Mouse (Mus musculus) MEL (cell line): ENCODE measurements around the gene Gm10644. TPM values are rescaled to one million over a fixed set of nuclear protein-coding genes. Genes with fewer than 3 reads are reported as not detected.
A peak's percentile ranks its signal among the peaks of the same experiment; 100 is the strongest.

ENCODE experiments used
- DNase-seq: peaks from one replicate; pipeline ENCODE4 v3.0.0; 2011; ENCODE audit warnings: low read depth, low spot score
- H3K27ac ChIP-seq: 2 replicates; pipeline ENCODE4 v1.5.1; 2012; ENCODE audit warnings: low read depth, mild to moderate bottlenecking, control low read depth, low read length, moderate library complexity; ENCODE audit not compliant: control insufficient read depth
- H3K27me3 ChIP-seq, 2 experiments: fragments of 150-350 bp in 1 of 2; sonication (generic) in 1 of 2; 2 replicates each; pipeline ENCODE4 v1.6.1; 2012; ENCODE audit warnings: low read length in 2 of 2, mild to moderate bottlenecking in 2 of 2, improper control_type of control experiment in 1 of 2, moderate library complexity in 1 of 2; ENCODE audit not compliant: insufficient read depth in 2 of 2, control insufficient read depth in 1 of 2
- H3K36me3 ChIP-seq, 2 experiments: 2 replicates each; pipeline ENCODE4 v1.6.1; 2012 to 2014; ENCODE audit warnings: low read length in 2 of 2, improper control_type of control experiment in 1 of 2, inconsistent platforms in 1 of 2, mild to moderate bottlenecking in 1 of 2; ENCODE audit not compliant: insufficient read depth in 2 of 2, control insufficient read depth in 1 of 2
- H3K4me1 ChIP-seq, 2 experiments: fragments of 150-350 bp in 1 of 2; sonication (generic) in 1 of 2; 2 replicates each; pipeline ENCODE4 v1.6.1; 2012; ENCODE audit warnings: low read length in 2 of 2, improper control_type of control experiment in 1 of 2, mild to moderate bottlenecking in 1 of 2; ENCODE audit not compliant: insufficient read depth in 2 of 2, control insufficient read depth in 1 of 2
- H3K4me3 ChIP-seq, 2 experiments: fragments of 150-350 bp in 1 of 2; sonication (generic) in 1 of 2; 2 replicates each; pipeline ENCODE4 v1.5.1; 2012; ENCODE audit warnings: low read depth in 2 of 2, low read length in 2 of 2, mild to moderate bottlenecking in 2 of 2, moderate library complexity in 2 of 2, control low read depth in 1 of 2, improper control_type of control experiment in 1 of 2; ENCODE audit not compliant: control insufficient read depth in 1 of 2, insufficient read depth in 1 of 2
- H3K79me2 ChIP-seq: 2 replicates; pipeline ENCODE4 v1.6.1; 2012; ENCODE audit warnings: mild to moderate bottlenecking, low read length, moderate library complexity; ENCODE audit not compliant: control insufficient read depth, poor library complexity, insufficient read depth
- H3K9ac ChIP-seq: 2 replicates; pipeline ENCODE4 v1.6.1; 2012; ENCODE audit warnings: low read depth, mild to moderate bottlenecking, control low read depth, low read length, moderate library complexity; ENCODE audit not compliant: control insufficient read depth, poor library complexity, severe bottlenecking
- H3K9me3 ChIP-seq: fragments of 150-350 bp; sonication (generic); replicated peaks from 2 replicates; pipeline ENCODE4 v1.6.1; 2012; ENCODE audit warnings: mild to moderate bottlenecking, low read length, improper control_type of control experiment, moderate library complexity; ENCODE audit not compliant: insufficient read depth
- BHLHE40 ChIP-seq: IDR thresholded peaks from 2 replicates; pipeline ENCODE4 v1.6.1; 2012; ENCODE audit warnings: low read depth, mild to moderate bottlenecking, inconsistent platforms, low read length, improper control_type of control experiment, borderline replicate concordance
- CHD1 ChIP-seq: IDR thresholded peaks from 2 replicates; pipeline ENCODE4 v1.6.1; 2012; ENCODE audit warnings: low read depth, mild to moderate bottlenecking, inconsistent platforms, low read length, improper control_type of control experiment
- CHD2 ChIP-seq: IDR thresholded peaks from 2 replicates; pipeline ENCODE4 v1.6.1; 2011; ENCODE audit warnings: low read length, improper control_type of control experiment
- CTCF ChIP-seq, 3 experiments: IDR thresholded peaks in 2 of 3; conservative IDR thresholded peaks in 1 of 3; 2 replicates each; pipeline ENCODE4 v1.5.1; 2011 to 2012; ENCODE audit warnings: low read length in 3 of 3, low read depth in 2 of 3, mild to moderate bottlenecking in 2 of 3, improper control_type of control experiment in 1 of 3, inconsistent platforms in 1 of 3, mixed read lengths in 1 of 3, moderate library complexity in 1 of 3; ENCODE audit not compliant: control insufficient read depth in 1 of 3, insufficient read depth in 1 of 3, poor library complexity in 1 of 3, severe bottlenecking in 1 of 3
- E2F4 ChIP-seq: IDR thresholded peaks from 2 replicates; pipeline ENCODE4 v1.6.1; 2011; ENCODE audit warnings: low read depth, low read length, improper control_type of control experiment, borderline replicate concordance
- EP300 ChIP-seq, 2 experiments: IDR thresholded peaks; 2 replicates each; pipeline ENCODE4 v1.6.1; 2011; ENCODE audit warnings: improper control_type of control experiment in 2 of 2, low read length in 2 of 2, low read depth in 1 of 2, mild to moderate bottlenecking in 1 of 2
- GABPA ChIP-seq: IDR thresholded peaks from 2 replicates; pipeline ENCODE4 v1.6.1; 2012; ENCODE audit warnings: low read depth, mild to moderate bottlenecking, inconsistent platforms, low read length, improper control_type of control experiment, moderate library complexity
- GATA1 ChIP-seq: IDR thresholded peaks from 2 replicates; pipeline ENCODE4 v1.6.1; 2011; ENCODE audit warnings: low read depth, low read length, improper control_type of control experiment
- HCFC1 ChIP-seq: IDR thresholded peaks from 2 replicates; pipeline ENCODE4 v1.6.1; 2012; ENCODE audit warnings: low read depth, mild to moderate bottlenecking, inconsistent platforms, low read length, improper control_type of control experiment, moderate library complexity
- JUND ChIP-seq: IDR thresholded peaks from 2 replicates; pipeline ENCODE4 v1.6.1; 2011; ENCODE audit warnings: low read depth, mild to moderate bottlenecking, improper control_type of control experiment, low read length
- MAFK ChIP-seq: IDR thresholded peaks from 2 replicates; pipeline ENCODE4 v1.6.1; 2011; ENCODE audit warnings: low read depth, mild to moderate bottlenecking, low read length, improper control_type of control experiment, borderline replicate concordance
- MAX ChIP-seq: IDR thresholded peaks from 2 replicates; pipeline ENCODE4 v1.6.1; 2011; ENCODE audit warnings: low read length, improper control_type of control experiment
- MAZ ChIP-seq: IDR thresholded peaks from 2 replicates; pipeline ENCODE4 v1.6.1; 2012; ENCODE audit warnings: low read depth, mild to moderate bottlenecking, inconsistent platforms, low read length, improper control_type of control experiment
- MYB ChIP-seq: IDR thresholded peaks from 2 replicates; pipeline ENCODE4 v1.6.1; 2011; ENCODE audit warnings: mild to moderate bottlenecking, low read depth, low read length, improper control_type of control experiment
- MYC ChIP-seq: IDR thresholded peaks from 2 replicates; pipeline ENCODE4 v1.6.1; 2011; ENCODE audit warnings: low read depth, mild to moderate bottlenecking, low read length, improper control_type of control experiment, moderate library complexity
- NELFE ChIP-seq: IDR thresholded peaks from 2 replicates; pipeline ENCODE4 v1.6.1; 2011; ENCODE audit warnings: low read depth, low read length, improper control_type of control experiment
- NRF1 ChIP-seq: IDR thresholded peaks from 2 replicates; pipeline ENCODE4 v1.6.1; 2014; ENCODE audit warnings: low read depth, mild to moderate bottlenecking, inconsistent platforms, low read length, improper control_type of control experiment, moderate library complexity; ENCODE audit not compliant: poor library complexity, insufficient read depth, severe bottlenecking
- POLR2A ChIP-seq, 2 experiments: IDR thresholded peaks; 2 replicates each; pipeline ENCODE4 v1.6.1; 2011 to 2012; ENCODE audit warnings: low read length in 2 of 2, mild to moderate bottlenecking in 2 of 2, control low read depth in 1 of 2, improper control_type of control experiment in 1 of 2, low read depth in 1 of 2, moderate library complexity in 1 of 2; ENCODE audit not compliant: control insufficient read depth in 1 of 2, insufficient read depth in 1 of 2, poor library complexity in 1 of 2
- POLR2AphosphoS5 ChIP-seq: IDR thresholded peaks from 2 replicates; pipeline ENCODE4 v1.6.1; 2012; ENCODE audit warnings: low read depth, borderline replicate concordance, mild to moderate bottlenecking, inconsistent platforms, low read length, moderate library complexity, mixed read lengths
- RAD21 ChIP-seq: IDR thresholded peaks from 2 replicates; pipeline ENCODE4 v1.6.1; 2011; ENCODE audit warnings: mild to moderate bottlenecking, low read depth, low read length, improper control_type of control experiment
- SIN3A ChIP-seq: IDR thresholded peaks from 2 replicates; pipeline ENCODE4 v1.6.1; 2012; ENCODE audit warnings: low read length, improper control_type of control experiment, inconsistent platforms
- SMC3 ChIP-seq: IDR thresholded peaks from 2 replicates; pipeline ENCODE4 v1.6.1; 2011; ENCODE audit warnings: low read depth, low read length, improper control_type of control experiment
- TAL1 ChIP-seq: IDR thresholded peaks from 2 replicates; pipeline ENCODE4 v1.6.1; 2012; ENCODE audit warnings: mild to moderate bottlenecking, inconsistent platforms, low read length, moderate library complexity, mixed read lengths
- TBP ChIP-seq: IDR thresholded peaks from 2 replicates; pipeline ENCODE4 v1.8.0; 2011; ENCODE audit warnings: low read depth, low read length, improper control_type of control experiment
- TCF12 ChIP-seq: IDR thresholded peaks from 2 replicates; pipeline ENCODE4 v1.6.1; 2014; ENCODE audit warnings: low read depth, mild to moderate bottlenecking, inconsistent platforms, low read length, improper control_type of control experiment, moderate library complexity
- UBTF ChIP-seq: IDR thresholded peaks from 2 replicates; pipeline ENCODE4 v1.6.1; 2012; ENCODE audit warnings: low read depth, mild to moderate bottlenecking, inconsistent platforms, low read length, improper control_type of control experiment, moderate library complexity, borderline replicate concordance; ENCODE audit not compliant: insufficient read depth
- USF1 ChIP-seq: IDR thresholded peaks from 2 replicates; pipeline ENCODE4 v1.6.1; 2014; ENCODE audit warnings: low read depth, mild to moderate bottlenecking, inconsistent platforms, low read length, improper control_type of control experiment, moderate library complexity
- USF2 ChIP-seq, 2 experiments: IDR thresholded peaks; 2 replicates each; pipeline ENCODE4 v1.6.1; 2011 to 2012; ENCODE audit warnings: improper control_type of control experiment in 2 of 2, low read length in 2 of 2, borderline replicate concordance in 1 of 2, inconsistent platforms in 1 of 2, low read depth in 1 of 2, mild to moderate bottlenecking in 1 of 2; ENCODE audit not compliant: insufficient read depth in 1 of 2
- ZC3H11A ChIP-seq: IDR thresholded peaks from 2 replicates; pipeline ENCODE4 v1.6.1; 2012; ENCODE audit warnings: low read depth, mild to moderate bottlenecking, inconsistent platforms, low read length, improper control_type of control experiment
- ZKSCAN1 ChIP-seq: IDR thresholded peaks from 2 replicates; pipeline ENCODE4 v1.6.1; 2012; ENCODE audit warnings: low read depth, mild to moderate bottlenecking, inconsistent platforms, low read length, improper control_type of control experiment, moderate library complexity
- ZMIZ1 ChIP-seq: IDR thresholded peaks from 2 replicates; pipeline ENCODE4 v1.6.1; 2012; ENCODE audit warnings: low read depth, mild to moderate bottlenecking, inconsistent platforms, low read length, improper control_type of control experiment, moderate library complexity
- ZNF384 ChIP-seq: IDR thresholded peaks from 2 replicates; pipeline ENCODE4 v1.6.1; 2012; ENCODE audit warnings: low read depth, mild to moderate bottlenecking, inconsistent platforms, low read length, improper control_type of control experiment
- polyA plus RNA-seq, 2 experiments: library from polyadenylated mRNA; stranded (reverse) in 1 of 2; unstranded in 1 of 2; fragments of >175 nt in 1 of 2; fragments of >200 nt in 1 of 2; gene quantifications; 2 replicates each; pipeline versions ENCODE4 v1.2.1 to v1.2.4; 2012; ENCODE audit warnings: low replicate concordance in 2 of 2, low read depth in 1 of 2; ENCODE audit not compliant: insufficient read length in 2 of 2, insufficient read depth in 1 of 2, missing spikeins in 1 of 2
- total RNA-seq: library from RNA; depleted of rRNA; stranded (reverse); fragments of 300-350 nt; gene quantifications from 2 replicates; pipeline ENCODE4 v1.2.3, GENCODE M21; 2012

The Gm10644 gene
- total and polyA plus RNA-seq, 3 experiments = 0.35 to 0.49 TPM; not detected in 1

DNA sequence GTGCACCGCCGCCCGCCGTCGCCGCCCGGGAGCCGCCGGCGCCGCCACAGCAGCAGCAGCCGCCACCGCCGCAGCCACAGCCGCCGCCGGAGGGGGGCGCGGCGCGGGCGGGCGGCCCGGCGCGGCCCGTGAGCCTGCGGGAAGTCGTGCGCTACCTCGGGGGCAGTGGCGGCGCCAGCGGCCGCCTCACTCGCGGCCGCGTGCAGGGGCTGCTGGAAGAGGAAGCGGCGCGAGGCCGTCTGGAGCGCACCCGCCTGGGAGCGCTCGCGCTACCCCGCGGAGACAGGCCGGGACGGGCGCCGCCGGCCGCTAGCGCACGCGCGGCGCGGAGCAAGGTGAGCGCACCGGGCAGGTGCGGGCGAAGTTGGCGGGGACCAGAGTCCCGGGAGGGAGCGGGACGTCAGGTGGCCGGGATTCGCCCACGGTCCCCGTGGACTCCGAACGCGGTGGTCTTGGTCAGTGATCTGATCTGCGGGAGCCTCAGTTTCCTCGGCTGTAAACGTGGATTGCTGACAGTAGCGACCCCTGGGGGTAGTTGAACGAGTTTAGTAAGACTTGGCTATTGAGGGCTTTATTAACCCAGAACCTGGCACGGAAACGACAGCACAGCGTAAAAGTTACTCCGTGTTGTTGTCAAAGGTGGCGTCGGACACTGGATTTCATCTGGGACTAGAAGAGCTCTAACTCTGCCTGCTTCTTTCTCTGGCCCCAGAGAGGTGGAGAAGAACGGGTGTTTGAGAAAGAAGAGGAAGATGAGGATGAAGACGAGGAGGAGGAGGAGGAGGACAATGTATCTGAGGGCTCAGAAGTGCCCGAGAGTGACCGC is 43.4 kb upstream of the Gm10644 start:
- DNase-seq = peak; percentile 83
- H3K36me3 ChIP-seq = peaks cover 3 to 14% of the 10 kb centered on the region in 2 experiments; a peak in 2 of 4 replicates
- peaks cover 4 to 24% of the 10 kb centered on the region in 2 experiments for H3K4me1 ChIP-seq
- H3K27ac ChIP-seq = peak overlapping the region; percentile 22
- H3K9me3 ChIP-seq = no peaks in the 10 kb centered on the region
- peak overlapping the region; percentile 73 to 80 for H3K4me3 ChIP-seq
- TF ChIP-seq BHLHE40 = no peak
- TF ChIP-seq SIN3A = peak; percentile 75
- TF ChIP-seq MAZ = no peak
- no peak for TF ChIP-seq MYB
- no peak for TF ChIP-seq GATA1
- TF ChIP-seq CHD1 = no peak
- no peak for TF ChIP-seq TCF12
- no peak for TF ChIP-seq ZKSCAN1
- TF ChIP-seq ZNF384 = no peak
- TF ChIP-seq UBTF = peak; percentile 85; the same call in 1 of the 2 replicates
- TF ChIP-seq MYC = peak; percentile 58; the same call in 1 of the 2 replicates
- no peak for TF ChIP-seq MAFK
- TF ChIP-seq NELFE = peak; percentile 29; the same call in 1 of the 2 replicates
- no peak for TF ChIP-seq E2F4
- TF ChIP-seq SMC3 = peak; percentile 50
- TF ChIP-seq TAL1 = no peak
- TF ChIP-seq CHD2 = no peak
- no peak for TF ChIP-seq TBP
- TF ChIP-seq USF1 = no peak
- TF ChIP-seq POLR2AphosphoS5 = no peak
- TF ChIP-seq ZC3H11A = no peak
- TF ChIP-seq RAD21 = peak; percentile 30
- no peak; the same call in 1 of the 2 replicates for TF ChIP-seq MAX
- no peak for TF ChIP-seq ZMIZ1
- TF ChIP-seq NRF1 = peak; percentile 69
- TF ChIP-seq POLR2A (IDR thresholded peaks at IDR 0.05; ENCODE audit: control insufficient read depth in 1 of 2, insufficient read depth in 1 of 2, low read depth in 1 of 2, low read length in 2 of 2, poor library complexity in 1 of 2) = peak in 1 of 2 experiments; percentile 14; a peak in 1 of 4 replicates
- no peak for TF ChIP-seq EP300 (IDR thresholded peaks at IDR 0.05; ENCODE audit: low read depth in 1 of 2, low read length in 2 of 2)
- TF ChIP-seq USF2 (IDR thresholded peaks at IDR 0.05; ENCODE audit: borderline replicate concordance in 1 of 2, insufficient read depth in 1 of 2, low read depth in 1 of 2, low read length in 2 of 2) = no peak
- no peak for TF ChIP-seq GABPA
- TF ChIP-seq HCFC1 = peak; percentile 55; the same call in 1 of the 2 replicates
- peak; percentile 48 to 63 (median 57) for TF ChIP-seq CTCF (IDR thresholded peaks at IDR 0.05 in 2 of 3, conservative IDR thresholded peaks at IDR 0.05 in 1 of 3; ENCODE audit: control insufficient read depth in 1 of 3, insufficient read depth in 1 of 3, low read depth in 2 of 3, low read length in 3 of 3, poor library complexity in 1 of 3, severe bottlenecking in 1 of 3)
- no peak for TF ChIP-seq JUND
- H3K9ac ChIP-seq = peak overlapping the region; percentile 75
- no peaks in the 10 kb centered on the region for H3K27me3 ChIP-seq
- peaks cover 20% of the 10 kb centered on the region for H3K79me2 ChIP-seq
